Mouse (Mus musculus) urinary bladder, postnatal 4 days (tissue): ENCODE measurements at regions not wholly inside any gene's neighbourhood (a gene's known extent, or its start where the extent isn't known, plus 50 kb on each side); places are given as distances from the start of the nearest gene placed in this dataset.

ENCODE experiments used
- DNase-seq, 2 experiments: peaks; one replicate each; pipeline ENCODE4 v3.0.0; 2021 to 2022; ENCODE audit warnings: low spot score in 2 of 2

DNA sequence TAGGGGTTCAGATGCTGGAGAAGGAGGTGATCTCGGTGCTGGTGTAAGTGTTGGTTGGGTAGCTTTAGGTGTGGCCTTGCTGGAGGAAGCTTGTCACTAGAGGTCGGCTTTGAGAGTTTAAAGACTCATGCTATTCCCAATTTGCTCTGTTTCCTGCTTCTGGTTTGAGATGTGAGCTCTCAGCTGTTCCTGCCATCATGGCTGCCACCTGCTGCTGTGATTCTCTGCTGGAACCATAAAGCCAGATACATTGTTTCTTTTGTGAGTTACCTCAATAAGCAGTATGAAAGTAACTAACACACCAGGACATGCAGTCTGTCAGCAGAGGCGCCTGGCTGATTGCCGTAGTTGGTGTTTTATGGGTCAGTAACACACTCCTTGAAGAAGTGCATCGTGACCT, 94.2 kb upstream of the Tut7 start:
- DNase-seq = no peak

DNA sequence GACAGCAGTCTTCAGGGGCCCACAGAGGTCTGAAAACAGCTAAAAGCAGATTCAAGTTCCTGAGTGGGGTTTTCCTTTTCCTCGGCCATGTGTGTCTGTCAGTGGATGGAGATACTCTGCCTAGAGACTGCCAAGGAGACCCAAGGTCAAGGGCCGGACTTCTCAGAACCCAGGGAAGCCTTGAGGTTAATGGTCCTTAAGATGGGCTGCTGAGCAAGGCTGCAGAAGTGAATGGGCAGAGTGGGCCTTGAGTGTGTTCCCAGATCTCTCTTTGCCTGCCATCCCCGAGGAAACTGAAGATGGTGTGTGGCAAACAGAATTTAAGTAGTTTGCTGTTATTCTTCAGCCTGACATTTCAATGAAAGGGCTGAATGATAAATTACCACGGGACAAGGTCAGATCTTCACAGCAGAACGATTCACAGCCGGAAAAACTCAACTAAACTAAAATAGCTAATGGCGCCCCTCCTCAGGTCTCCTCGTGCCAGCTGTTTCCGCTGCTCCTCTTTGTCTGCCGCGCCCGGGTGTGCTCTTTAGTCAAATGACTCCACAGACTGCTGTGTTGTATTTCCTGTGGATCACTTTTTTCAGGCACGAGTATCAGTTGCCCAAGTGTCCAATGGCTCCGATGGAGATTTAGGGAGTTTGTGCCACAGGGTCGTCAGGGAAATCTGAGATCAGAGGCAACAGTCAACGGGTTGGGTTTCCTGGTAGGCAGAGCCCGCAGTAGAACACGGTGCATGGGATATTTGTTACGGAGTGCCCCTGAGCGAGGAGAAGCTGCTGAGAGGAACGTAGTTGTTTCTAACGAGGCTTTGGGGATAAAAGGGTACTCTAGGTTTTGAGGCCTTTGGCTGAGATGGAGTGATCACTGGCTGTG, 93.5 kb upstream of the Tut7 start:
- DNase-seq = no peak

DNA sequence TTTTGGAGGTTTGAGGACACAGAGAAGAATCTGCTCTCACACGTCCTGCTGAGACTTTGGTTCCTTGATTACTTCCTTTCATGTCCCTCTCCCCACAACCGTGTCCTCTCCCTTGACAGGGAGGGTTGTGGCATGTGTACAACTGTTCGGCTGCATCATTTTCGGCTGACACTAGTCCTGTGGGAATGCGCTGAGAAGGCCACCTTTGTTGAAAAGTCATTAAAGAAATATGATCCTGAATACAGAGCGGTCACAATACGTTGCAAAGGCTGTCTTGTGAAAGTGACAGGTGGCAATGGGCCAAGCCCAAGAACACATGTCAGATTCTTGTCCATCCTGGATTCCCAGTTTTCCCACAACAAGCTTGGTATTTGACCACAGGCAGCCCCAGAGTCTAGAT, 92.8 kb upstream of the Tut7 start:
- no peak for DNase-seq

DNA sequence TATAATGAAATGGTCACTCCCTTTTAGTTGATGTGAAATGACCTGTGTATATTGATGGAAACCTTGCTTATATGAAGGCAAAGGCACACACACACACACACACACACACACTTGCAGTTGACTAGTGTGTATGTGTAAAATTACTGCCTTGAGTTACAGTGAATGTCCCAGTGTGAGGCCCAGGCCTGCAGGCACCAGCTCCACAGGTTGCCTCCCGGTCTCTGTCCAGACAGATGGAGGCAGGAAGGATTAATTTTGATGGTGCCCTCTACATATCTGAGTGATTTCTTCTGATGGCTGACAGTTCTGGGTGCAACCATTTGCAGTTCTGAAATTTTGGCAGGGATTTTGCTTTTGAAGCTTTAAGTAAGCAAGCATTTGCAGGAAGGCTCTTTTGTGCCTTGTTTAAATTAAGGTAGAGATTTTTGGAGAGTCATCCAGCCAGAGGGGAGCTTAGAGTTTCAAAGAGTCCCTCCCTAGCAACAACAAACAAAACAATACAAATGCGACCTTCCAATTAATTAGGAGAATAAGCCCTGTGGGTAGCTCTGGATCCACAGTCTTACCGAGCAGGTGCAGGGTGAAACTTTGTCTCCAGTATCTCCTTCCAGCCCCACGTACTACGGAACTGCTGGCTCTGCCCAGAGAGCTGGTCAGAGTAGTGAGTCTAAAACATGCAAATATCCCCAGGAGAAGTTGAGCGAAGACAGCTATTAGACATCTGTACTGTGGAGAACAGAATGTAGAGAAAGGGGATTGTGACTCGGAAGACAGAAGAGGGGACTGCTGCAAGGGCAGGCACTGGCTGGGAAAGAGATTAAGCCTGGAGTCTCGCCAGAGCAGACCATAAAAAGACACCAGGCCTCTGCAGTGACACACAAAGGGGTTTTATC, 87.5 kb upstream of the Tut7 start:
- no peak for DNase-seq

DNA sequence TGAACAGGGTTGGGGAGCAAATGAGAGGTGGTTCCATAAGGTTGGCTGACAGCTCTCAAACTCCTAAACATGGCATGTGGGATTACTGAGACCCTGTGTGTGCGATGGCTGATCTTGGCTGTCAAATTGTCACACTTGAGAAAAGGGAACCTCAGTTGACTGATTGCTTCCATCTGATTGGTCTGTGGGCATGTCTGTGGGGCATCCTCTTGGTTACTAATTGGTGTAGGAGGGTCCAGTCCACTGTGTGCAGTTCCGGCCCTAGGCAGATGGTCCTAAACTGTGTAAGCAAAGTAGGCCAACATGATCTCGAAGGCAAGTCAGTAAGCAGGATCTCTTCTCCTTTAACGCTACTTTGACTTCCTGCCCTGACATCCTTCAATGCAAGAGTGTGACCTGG, 86.5 kb upstream of the Tut7 start:
- DNase-seq = no peak

DNA sequence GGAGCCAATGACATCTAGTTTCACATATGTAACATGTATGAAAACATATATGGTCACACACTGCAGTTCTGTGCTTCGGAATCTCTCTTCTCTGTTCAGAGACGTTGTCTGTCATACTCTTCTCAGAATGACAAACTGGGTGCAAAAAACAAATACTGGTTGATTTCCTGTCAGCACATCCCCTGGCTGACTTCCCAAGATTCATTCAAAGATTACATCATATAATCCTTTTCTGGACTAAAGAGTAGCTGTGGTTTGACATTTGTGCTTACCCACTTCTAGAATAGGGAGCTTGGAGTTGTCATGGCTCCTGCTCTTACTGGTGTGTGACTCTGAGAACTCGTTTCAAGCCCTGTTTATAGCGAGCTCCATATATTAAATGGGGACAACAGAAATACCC, 85.8 kb upstream of the Tut7 start:
- no peak for DNase-seq

DNA sequence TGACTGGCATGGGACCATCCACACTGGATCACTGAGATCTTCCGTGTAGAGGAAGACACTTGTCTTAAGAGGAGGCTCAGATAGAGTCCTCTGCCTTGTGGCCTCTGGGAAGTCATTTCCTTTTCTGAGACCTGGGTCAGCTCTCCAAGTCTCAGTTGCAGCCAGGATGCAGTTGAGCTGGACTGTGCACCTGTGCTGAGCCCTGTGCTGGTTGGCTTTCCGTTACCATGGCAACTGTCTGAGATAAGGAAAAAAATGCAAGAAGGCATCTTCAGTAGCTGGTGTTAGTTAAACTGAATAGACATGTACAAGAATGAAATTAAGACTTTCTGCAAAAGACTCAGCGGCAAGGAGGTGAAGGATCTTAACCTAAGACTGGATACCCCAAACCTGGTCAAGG, 82.5 kb upstream of the Tut7 start:
- no peak for DNase-seq

DNA sequence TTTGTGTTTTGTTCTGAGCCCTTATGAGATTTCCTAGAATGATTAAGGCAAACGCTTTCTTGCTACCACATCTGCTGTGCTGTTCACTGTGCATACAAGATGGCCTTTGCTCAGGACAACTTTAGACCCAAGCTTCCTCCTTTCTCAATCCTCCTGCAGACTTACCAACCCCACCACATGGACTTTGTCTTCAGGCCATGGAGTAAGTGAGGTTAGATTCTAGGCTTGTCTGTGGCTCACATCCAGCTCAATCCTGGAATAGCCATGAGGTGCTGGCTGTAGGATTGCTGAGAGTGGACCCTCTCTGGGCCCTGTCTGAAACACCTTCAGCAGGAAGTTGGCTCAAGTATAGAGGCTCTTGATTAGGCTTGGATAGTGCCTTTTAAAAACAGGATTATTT, 81.5 kb upstream of the Tut7 start:
- no peak for DNase-seq

DNA sequence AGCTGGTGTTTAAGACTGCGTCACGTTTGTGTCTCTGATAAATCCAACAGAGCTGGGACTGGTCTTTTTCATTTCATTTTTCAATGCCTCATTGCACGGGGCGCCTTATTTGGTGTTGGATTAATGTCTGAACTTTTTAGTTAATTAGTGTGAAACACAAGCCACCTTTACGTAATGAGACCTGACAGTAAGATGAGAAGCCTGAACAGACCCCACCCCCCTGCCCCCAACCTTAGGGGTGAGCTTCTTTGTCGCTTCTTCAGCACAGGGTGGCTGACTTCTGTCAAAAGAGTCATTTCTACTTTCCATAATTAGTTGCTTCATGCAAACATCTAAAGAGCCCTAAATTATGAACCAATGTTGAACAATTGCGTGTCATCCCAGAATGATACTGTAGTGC, 76.6 kb upstream of the Tut7 start:
- no peak for DNase-seq

DNA sequence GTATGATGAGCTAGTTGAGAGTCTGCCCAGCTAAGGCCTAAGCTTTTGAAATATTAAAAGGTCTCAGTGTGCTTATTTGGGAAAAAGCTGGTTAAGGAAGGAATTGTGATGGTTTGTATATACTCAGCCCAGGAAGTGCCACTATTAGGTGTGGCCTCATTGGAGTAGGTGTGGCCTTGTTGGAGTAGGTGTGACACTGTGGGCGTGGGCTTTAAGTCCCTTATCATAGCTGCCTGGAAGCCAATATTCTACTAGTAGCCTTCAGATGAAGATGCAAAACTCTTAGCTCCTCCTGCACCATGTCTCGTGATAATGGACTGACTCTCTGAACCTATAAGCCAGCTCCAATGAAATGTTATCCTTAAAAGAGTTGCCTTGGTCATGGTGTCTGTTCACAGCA, 72.8 kb upstream of the Tut7 start:
- DNase-seq = no peak

DNA sequence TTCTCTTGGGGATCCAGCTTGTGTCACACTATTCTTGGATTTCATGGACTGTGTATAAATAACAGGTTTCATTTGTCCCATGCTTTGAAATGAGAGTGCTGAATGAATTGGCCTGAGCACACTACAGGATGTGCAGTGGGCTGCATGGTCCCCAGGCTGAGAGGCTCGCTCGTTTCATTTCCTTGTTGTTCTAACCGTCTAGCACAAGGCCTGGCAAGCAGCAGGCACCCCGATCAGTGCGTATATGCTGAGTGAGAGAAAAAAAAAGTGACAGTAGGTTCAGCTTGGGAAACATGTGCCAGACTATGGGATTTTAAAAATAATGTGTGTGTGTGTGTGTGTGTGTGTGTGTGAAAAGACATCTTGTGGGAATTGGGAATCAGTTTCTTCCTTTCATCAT, 71.1 kb upstream of the Tut7 start:
- no peak for DNase-seq

DNA sequence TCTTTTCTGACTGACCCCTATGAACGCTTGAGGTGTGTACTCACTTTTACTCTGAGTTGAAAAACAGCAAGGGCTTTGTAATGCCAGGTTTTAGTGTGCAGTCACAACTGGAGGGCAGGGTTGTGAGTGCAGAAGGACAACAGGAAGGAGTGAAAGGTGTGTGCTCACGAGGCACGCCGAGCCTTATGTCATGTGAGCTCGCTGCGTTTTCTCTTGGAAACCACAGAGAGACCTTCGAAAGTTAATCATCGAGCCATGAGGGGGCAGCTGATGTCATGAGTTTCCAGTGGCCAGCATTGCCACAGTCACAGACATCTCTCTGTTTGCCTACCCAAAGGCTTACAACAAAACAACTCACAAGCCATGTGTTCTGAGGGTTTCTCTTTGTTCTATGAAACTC, 70.0 kb upstream of the Tut7 start:
- DNase-seq = no peak

DNA sequence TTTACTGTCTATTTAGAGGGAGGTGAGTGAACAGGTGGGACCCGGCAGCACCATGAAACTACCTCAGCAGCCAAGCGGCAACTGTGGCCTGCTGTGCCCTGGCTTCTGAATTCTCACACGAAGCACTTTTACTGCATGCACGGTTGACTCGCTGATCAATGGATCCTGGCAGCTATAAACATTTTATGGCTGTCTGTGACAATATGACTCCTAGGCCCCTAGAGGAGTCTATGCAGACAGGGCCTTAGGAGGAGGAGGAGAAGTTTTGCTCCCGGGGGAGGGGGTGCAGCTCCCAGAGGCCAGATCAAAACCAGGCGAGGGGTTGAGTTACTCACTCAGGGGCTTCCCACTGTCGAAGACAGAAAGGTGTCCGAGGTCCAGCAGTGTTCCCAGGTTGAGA, 69.4 kb upstream of the Tut7 start:
- no peak for DNase-seq

DNA sequence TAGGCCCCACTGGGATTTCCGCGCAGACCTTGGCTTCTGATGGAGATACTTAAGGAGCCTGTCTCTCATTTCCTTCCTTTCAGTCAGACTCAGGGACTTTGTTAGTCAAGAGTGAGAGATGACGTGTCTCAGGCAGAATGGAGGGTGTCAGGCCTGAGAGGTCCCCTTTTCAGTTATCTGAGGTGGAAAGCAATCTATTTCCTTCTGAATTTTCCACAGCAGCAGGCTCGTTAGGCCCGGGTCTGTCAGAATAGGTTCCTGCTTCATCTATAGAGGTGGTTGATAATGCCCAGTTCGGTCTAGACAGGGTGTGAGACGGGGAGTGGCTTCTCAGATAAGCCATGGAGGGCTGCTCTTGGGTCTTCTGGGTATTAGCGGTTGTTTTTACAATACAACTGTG, 68.8 kb upstream of the Tut7 start:
- no peak for DNase-seq

DNA sequence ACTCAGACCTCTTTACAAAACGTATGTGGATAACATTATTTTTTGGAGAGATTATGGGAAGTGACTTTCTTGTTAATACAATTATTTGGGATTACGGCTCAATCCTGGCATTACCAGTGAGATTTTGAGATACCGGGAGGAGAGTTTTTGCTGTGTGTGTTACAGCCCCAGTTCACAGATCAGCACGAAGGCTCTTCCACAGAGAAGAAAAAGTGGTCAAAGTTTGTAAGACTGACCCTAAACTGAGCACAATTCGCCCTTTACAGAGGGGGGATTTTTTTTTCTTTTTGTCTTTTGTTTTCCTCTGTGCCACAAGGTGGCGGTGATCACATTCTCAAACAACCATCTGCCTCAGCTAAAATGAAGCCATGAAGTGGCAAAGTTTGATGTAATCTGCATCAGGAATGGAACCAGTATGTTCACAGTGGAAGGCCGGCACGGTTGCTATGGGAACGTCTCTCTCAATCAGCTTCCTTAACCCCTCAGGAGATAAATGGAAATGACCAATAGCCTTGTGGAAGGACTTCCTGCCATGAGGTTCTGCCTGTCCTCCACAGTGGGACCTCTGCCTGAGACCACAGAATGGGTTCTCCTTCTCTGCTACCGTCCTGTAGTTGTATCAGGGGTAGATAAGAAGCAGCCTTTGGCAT, 66.6 kb upstream of the Tut7 start:
- DNase-seq = peak in 1 of 2 experiments; percentile 26

DNA sequence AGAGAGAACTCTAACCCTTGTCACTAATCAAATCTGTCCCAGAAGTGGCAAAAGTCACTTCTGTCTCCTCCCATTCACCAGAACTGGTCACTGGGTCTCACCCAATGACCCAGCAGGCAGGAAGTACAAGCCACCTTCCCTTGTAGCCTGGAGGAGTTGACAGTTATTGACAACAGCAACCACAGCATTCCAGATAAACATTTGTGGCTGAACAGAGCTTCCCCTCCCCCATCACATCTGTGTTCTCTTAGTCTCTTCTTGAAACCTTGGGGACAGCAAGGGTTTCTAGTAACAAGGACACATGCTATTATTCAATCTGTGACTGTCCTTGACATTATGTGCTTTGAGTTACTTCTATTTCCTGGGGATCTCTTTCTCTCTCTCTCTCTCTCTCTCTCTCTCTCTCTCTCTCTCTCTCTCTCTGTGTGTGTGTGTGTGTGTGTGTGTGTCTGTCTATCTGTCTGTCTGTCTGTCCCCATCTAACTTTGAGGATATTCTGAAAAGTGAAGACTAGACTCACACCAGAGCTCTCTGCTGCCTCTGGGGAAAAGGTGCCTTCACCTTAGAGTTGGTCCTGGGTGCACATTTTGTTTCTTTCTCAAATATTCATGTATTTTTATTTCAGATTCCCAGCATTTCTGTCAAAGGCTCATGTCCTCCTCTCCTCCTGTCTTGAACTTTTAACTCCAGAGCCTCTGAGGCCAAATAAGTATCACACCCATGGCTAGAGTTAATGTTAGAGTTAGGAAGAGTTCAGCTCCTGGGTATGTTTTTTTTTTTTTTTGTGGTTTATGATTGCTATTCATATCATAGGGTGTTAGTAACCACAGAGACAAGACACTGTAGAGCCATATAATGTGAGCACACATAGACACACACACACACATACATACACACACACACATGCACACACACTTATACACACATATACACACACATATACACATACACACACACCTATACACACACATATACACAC, 65.4 kb upstream of the Tut7 start:
- DNase-seq = no peak

DNA sequence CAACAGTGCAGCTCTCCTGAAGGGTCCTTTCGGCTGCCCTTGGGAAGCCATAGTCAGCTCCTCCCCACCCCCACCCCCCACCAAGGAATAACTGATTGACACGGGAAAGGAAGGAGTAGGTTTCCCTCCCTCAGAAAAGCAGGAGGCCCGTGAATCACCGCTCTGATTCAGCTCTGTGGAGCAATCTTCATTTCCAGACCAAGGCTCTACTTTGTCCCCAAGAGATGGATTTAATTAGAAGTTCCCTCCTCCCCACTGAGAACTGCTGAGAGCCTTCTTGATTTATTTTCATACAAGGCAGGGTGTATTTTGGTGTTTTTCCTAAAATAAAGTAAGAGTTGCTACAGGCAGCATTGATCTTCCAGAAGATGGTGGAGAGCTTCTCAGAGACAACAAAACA, 64.4 kb upstream of the Tut7 start:
- no peak for DNase-seq

DNA sequence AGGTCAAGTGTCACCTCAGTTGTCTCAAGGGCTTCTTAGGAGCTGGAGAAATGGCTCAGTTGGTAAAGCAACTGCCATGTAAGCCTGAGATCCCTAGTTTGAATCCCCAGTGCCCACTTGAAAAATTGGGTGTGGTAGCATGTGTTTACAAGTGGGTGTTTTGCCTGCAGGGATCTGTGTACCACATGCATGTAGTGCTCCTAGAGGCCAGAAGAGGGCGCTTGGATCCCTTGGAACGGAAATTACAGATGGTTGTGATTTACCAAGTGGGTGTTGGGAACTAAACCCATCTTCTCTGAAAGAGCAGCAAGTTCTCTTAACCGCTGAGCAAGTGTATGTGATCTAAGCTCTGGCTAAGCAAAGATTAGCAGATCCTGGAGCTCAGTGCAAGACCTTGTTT, 63.6 kb upstream of the Tut7 start:
- DNase-seq = no peak

DNA sequence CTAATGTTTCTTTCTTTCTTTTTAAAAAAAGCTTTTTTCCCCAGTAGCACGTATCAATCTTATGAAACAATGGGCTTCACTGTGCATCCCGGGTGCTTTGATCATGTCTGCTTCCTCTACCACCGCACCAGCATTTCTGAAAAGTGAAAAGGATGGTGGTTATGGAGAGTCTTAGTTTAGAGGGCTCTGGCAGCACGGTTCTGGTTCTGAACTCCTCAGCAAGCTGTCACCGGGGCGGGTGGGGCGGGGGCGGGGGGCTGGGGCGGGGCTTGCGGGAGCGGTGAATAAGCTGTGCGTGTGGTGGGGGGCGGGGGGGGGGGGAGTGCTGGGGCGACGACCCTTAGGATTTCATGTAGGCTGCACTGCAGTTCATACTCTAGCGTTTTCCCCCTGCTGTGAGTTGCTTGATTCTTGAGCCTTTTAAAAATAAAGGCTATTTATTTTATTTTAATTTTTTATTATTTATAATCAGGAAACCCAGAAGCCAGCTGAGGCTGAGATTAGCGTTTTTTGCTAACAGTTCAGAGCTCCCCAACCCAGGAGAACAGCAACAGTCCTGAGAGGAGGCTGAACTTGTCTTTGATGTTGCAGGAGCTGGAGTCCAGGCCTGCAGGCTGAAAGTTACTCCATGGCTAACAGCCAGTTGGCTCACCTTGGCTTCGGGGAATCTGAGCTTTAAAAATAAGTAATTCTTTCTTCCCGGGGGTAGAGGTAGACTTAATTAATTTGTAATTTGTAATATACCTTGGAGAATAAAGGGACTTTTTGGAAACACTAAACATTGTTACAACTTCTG, 59.2 kb upstream of the Tut7 start:
- DNase-seq = no peak

DNA sequence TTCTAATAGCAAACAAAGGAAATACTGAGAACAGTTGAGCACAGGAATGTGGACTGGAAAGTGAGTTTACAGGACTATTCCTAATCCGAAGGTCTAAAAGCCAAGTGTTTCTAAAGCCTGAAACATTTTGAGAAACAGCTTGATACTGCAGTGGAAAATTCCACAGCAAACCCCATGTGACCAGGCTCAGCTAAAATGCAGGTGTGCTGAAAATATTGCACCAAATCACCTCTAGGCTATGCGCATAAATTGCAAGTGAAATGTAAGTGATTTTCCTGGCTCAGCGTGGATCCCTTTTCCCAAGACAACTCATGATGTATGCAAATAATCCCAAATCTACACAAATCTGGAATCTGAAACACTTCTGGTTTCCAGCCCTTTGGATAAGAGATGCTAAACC, 57.1 kb upstream of the Tut7 start:
- DNase-seq = no peak

DNA sequence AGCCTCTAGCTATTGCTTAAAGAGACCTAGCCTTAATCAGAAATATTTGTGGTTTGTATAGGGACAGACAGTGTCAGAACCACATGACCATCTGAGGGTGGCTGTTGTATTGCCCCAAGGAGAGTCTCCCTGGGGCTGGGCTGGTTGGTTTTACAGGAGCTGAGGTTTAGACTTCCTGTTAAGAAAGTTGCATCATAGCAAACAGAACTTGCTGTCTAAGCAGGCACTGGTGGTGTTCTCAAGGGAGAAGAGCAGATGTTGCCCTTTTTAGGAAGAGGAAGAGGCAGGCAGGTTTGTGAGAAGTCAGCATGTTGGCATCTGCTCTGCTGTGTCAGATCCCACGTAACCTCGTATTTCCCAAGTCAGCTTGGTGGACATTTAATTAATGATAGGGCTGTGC, 52.7 kb upstream of the Tut7 start:
- DNase-seq = no peak
